Mouse (Mus musculus) bone marrow, adult 2 months (tissue): ENCODE results near the gene Flywch1. TPM values are rescaled to one million over a fixed set of nuclear protein-coding genes. Genes with fewer than 3 reads are reported as not detected.

Source experiments
- H3K27ac ChIP-seq: fragments of 200-500 bp; 2 replicates; pipeline ENCODE4 v1.5.1; 2012; ENCODE audit warnings: low read depth, mild to moderate bottlenecking, control low read depth, inconsistent platforms, low read length; ENCODE audit not compliant: control insufficient read depth, poor library complexity, insufficient read depth
- H3K4me1 ChIP-seq: fragments of 200-500 bp; 2 replicates; pipeline ENCODE4 v1.6.1; 2011; ENCODE audit warnings: low read length; ENCODE audit not compliant: control insufficient read depth, insufficient read depth
- H3K4me3 ChIP-seq: fragments of 200-500 bp; replicated peaks from 2 replicates; pipeline ENCODE3; 2011; ENCODE audit warnings: mild to moderate bottlenecking, low read depth, low read length, control low read depth; ENCODE audit not compliant: control insufficient read depth
- CTCF ChIP-seq: fragments of 200-500 bp; IDR thresholded peaks from 2 replicates; pipeline ENCODE4 v1.5.1; 2011; ENCODE audit warnings: low read length, control low read depth; ENCODE audit not compliant: control insufficient read depth, insufficient read depth
- POLR2A ChIP-seq: fragments of 200-500 bp; IDR thresholded peaks from 2 replicates; pipeline ENCODE4 v1.6.1; 2011; ENCODE audit warnings: low read depth, mild to moderate bottlenecking, control low read depth, low read length, borderline replicate concordance; ENCODE audit not compliant: control insufficient read depth
- WGBS: fragments of 180-500 bp; shearing (Covaris S2); methylation state at CpG from one replicate; pipeline ENCODE4 v1.1.7; 2018; 5-methylcytosine and 5-hydroxymethylcytosine counted together
- polyA plus RNA-seq: library from polyadenylated mRNA; stranded (reverse); fragments of >200 nt; gene quantifications from 2 replicates; pipeline ENCODE4 v1.2.4, GENCODE M21; 2011; ENCODE audit warnings: low replicate concordance; ENCODE audit not compliant: missing spikeins, insufficient read depth, insufficient read length

Gene Flywch1
- polyA plus RNA-seq, 1 experiment: 11.2 TPM

GRCm38 (mm10) chr17:23744651-23745050 lies 26.8 kb downstream of the Flywch1 start:
- 17% methylated on average over 14 of the region's 14 CpGs for WGBS
- Histone ChIP-seq H3K4me3 (no peak overlapping the region), H3K4me1 (peaks cover 9% of the 10 kb centered on the region), H3K27ac (no peak overlapping the region)
- TF ChIP-seq CTCF: no peak
- TF ChIP-seq POLR2A: no peak

- TF ChIP-seq CTCF (no peak), POLR2A (no peak)
- H3K27ac ChIP-seq: no peak overlapping the region
- no peak overlapping the region for H3K4me3 ChIP-seq
- H3K4me1 ChIP-seq: peaks cover 9% of the 10 kb centered on the region
- WGBS: 55% methylated on average over 8 of the region's 8 CpGs
Measured at GRCm38 (mm10) chr17:23744076-23744475, 27.3 kb downstream of the Flywch1 start.

- Histone ChIP-seq H3K27ac (no peak overlapping the region), H3K4me3 (no peak overlapping the region), H3K4me1 (peaks cover 5% of the 10 kb centered on the region)
- TF ChIP-seq CTCF (no peak), POLR2A (no peak)
- WGBS: 70% methylated on average over 12 of the region's 12 CpGs
Measured at GRCm38 (mm10) chr17:23742941-23743340, 28.5 kb downstream of the Flywch1 start.

- TF ChIP-seq CTCF (no peak), POLR2A (no peak)
- 10% methylated on average over 44 of the region's 44 CpGs for WGBS
- H3K4me3 ChIP-seq: no peak overlapping the region
- H3K27ac ChIP-seq: no peak overlapping the region; the same call in 1 of the 2 replicates
- peaks cover 4% of the 10 kb centered on the region for H3K4me1 ChIP-seq
Measured at GRCm38 (mm10) chr17:23742210-23742793, 29.1 kb downstream of the Flywch1 start.

GRCm38 (mm10) chr17:23741359-23742209 lies 29.8 kb downstream of the Flywch1 start:
- no peak overlapping the region for H3K4me3 ChIP-seq
- WGBS: 46% methylated on average over 38 of the region's 38 CpGs
- peaks cover 1% of the 10 kb centered on the region for H3K4me1 ChIP-seq

GRCm38 (mm10) chr17:23740598-23741021 lies 30.8 kb downstream of the Flywch1 start, which contains the start of gene Paqr4:
Gene Paqr4 (minus strand): TSS chr17:23740867.
- 3% methylated on average over 13 of the region's 13 CpGs for WGBS
- 0 out of 2 replicates have a peak, but pooled peaks have one; percentile 8 for TF ChIP-seq POLR2A
- no peak for TF ChIP-seq CTCF
- peak within 1 kb of the TSS; percentile 20; the same call in 1 of the 2 replicates for H3K27ac ChIP-seq
- peak within 1 kb of the TSS; percentile 67 for H3K4me3 ChIP-seq
- peaks cover 1% of the 10 kb centered on the region for H3K4me1 ChIP-seq

More at GRCm38 (mm10) chr17:23741359-23742209, 29.8 kb downstream of the Flywch1 start:
- H3K27ac ChIP-seq: no peak overlapping the region
- TF ChIP-seq CTCF (no peak), POLR2A (no peak)

- TF ChIP-seq POLR2A (peak; percentile 49; the same call in 1 of the 2 replicates), CTCF (no peak)
- under 1% methylated on average over 46 of the region's 46 CpGs for WGBS
- Histone ChIP-seq H3K27ac (peak overlapping the region; percentile 20; the same call in 1 of the 2 replicates), H3K4me1 (peaks cover 1% of the 10 kb centered on the region), H3K4me3 (peak overlapping the region; percentile 67)
Measured at GRCm38 (mm10) chr17:23740136-23740584, 31.2 kb downstream of the Flywch1 start.

DNA sequence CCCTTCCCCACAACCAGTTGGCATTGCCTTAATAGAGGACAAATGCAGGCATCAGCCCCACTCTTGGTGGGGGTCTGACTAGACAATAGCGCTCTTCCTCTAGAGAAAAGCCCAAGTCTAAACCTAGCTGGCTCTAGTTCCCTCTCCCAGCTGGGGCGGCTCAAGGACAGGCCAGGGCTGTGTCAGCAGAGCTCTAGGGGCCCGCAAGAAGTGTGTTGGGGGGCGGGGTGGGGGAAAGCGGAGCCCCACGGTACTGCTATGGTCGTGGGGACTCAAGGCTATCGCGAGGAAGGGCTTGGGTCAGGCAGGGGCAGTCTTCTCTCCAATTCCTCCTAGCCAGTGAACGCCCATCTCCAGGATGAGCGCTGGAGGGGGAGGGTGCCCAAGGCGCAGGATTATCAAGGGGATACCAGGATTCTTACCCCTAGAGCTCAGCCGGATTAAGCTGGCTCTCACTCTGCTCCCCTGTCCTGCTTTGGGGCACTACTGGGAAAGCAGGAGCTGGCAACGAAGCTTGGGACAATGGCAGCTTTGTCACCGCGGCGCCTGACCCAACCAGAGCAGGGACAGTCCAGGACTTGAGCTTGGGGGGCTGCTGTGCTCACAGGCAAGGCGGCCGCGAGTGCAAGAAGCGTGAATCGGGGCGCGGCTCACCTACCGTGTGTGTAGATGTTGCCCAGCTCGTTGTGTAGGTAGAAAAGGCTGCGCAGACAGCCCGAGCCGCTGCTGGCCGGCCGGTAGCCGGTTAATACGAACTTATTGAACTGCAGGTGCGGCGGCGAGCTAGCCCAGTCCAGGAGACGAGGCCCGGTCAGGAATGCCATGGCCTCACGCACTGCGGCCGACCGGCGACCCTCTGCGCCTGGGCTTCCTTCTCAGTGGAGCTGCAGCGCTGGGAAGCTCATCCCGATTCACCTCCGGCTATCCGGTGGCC lies 31.9 kb downstream of the Flywch1 start:
- no peak for TF ChIP-seq POLR2A
- no peak for TF ChIP-seq CTCF
- Histone ChIP-seq H3K4me1 (peaks cover 1% of the 10 kb centered on the region), H3K27ac (peak overlapping the region; percentile 20; the same call in 1 of the 2 replicates), H3K4me3 (peak overlapping the region; percentile 67)
- 4% methylated on average over 48 of the region's 48 CpGs for WGBS
